Mouse (Mus musculus): ENCODE measurements around the gene Tdrd7.

Gene Tdrd7

DNA sequence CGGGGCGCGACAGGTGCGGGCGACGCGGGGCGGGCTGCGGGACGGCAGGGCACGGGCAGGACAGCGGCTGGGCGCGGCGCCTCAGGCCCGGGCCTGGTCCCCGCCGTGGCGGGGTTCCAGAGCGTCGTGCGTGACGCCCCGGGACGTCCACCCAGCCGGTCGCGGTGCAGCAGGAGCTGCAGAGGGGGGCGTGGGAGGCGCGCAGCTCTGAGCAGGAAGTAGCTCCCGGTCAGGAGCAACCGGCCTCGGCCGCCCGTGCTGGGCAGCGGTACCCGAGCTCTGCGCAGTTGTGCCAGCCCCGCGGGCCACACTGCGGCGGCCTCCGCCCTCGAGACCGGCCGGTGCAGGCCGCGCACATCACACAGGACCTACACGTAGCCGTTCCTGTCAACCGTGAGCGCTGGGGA, 7.3 kb downstream of the Tdrd7 start:
- DNase-seq (ENCODE audit: low read depth, low spot score), result no peak

DNA sequence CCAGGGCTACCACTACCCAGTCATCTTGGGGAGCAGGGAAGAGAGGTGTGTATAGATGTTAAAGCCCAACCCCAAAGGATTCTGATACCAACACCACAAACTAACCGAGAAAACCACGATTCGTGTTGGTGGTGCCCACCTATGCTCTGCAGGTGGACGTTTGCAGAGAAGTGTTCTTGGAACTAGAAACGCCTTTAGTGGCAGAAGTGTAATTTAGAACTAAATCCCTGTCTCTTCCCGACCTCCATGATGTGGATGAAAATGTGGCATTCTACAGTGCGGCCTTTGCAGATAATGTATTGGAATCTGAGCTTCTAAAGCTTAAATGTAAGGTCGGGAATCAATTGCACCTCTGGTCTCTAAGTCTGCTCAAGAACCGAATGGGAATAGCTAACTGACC, 7.8 kb downstream of the Tdrd7 start:
- DNase-seq (ENCODE audit: low read depth, low spot score), result no peak

DNA sequence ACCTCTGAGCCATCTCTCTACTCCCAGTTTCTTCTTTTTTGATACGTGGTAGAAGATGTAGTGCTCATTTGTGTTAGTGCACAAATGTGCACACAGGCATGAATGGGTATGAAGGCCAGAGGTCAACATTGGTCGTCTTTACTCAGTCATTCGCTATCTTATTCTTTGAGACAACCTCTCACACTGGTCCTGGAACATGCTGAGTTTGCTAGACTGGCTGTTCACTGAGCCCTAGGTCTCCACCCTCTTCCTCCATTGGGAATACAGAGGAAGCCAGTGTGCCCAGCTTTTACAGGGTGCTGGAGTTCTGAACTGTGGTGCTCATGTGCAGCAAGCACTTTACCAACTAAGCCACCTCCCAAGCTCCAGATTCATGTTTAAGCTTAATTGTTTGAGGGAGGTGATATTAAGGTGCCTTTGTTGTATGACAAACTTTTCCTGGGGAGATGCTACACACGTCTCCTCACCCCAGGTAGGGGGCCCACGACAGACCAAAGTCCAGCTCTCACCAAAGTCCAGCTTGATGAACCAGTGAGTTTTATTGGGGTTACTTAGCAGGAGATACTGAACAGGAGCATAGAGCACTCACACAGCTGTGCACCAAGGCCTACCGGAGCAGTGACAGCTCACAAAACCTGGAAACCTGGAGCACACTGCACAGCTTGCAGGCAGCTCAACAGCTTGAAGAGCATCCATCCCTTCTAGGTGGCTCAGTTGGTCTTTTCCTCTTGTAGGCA, 12.0 kb downstream of the Tdrd7 start:
- no peak for DNase-seq (ENCODE audit: low read depth, low spot score)

DNA sequence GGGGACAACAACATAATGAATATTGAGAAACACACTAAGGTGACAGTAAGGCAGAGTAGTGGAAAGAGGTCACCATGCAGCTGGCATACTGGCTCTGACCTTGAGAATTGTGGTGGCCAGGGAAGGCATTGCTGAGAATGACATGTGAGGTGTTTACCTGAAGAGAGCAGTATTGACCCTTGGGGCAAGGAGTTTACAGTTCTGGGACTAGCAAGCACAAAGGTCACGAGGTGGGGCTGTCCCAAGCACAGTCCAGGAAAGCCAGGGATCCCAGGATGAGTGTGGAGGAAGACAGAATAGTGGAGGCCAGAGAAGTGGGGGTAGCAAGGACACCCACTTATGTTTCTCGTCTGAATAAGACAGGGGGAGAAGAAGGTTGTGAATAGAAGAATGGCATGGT, 14.8 kb downstream of the Tdrd7 start:
- DNase-seq (ENCODE audit: low read depth, low spot score), result no peak

DNA sequence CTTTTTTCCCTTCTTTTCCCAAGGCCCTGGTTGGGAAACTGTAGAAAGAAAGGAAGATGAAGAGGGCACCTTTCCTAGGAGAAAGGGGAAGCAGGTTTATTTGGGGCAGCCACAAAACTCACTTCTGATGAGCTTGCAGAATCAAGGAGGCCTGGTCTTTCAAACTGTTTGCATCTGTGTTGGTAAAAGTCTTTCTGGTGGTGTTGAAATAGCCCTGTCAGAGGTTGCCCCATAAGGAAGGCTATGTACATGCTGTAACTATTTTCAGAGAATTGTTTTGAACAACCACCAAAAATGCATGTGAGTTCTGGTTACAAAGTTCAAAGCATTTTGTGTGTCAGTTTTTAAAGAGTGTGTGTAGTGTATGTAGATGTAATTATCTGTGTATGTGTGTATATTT, 15.9 kb downstream of the Tdrd7 start:
- no peak for DNase-seq (ENCODE audit: low read depth, low spot score)

DNA sequence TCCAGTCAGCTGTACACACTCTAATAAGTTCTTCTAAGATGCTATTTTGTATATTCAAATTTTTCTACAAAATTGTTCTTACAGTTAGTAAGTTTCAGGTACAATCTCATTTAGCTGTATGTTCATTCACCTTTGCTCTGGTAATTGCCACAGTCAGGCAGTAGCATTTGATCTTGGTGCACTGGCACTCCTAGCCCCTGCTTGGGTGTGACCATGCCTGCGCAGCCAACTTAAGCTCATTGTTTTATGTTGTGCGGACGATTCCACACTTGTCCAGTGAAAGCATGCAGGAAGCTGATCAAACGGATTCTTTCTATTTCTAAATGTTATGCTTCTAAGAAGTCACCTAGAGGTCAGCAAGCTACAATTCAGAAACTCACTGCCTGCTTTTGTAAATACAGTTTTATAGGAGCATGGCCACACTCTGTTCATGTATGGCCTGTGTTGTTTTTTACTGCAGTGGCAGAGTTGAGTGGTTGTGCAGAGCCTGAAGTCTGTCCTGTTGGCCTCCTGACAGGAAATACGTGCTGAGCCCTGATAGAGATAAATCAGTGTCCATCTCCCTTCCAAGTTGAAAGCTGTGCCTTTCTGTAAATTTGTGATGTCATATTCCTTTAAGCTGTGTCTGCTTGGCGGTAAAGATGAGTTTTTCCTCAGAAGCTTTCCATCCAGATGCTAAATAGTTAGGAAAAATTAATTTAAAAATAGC, 25.4 kb downstream of the Tdrd7 start:
- no peak for DNase-seq (ENCODE audit: low read depth, low spot score)

DNA sequence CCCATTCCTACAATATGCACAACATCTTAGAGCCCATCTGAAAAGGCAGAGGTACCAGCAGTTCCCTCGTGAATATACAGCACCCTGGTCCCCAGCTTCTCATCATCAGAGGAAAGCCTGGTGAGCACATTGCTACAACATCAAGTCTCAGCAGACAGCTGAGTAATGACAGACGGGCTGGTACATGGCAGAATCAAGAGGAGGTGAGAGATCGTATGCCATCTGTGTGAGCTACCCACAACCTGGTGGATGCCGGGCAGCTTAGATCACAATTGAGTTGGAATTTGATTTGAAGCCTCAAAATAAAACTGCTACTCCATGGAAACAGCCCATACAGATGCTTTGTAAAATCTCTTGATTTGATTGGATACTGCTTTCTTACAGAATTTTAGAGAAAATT, 33.4 kb downstream of the Tdrd7 start:
- no peak for DNase-seq (ENCODE audit: low read depth, low spot score)

DNA sequence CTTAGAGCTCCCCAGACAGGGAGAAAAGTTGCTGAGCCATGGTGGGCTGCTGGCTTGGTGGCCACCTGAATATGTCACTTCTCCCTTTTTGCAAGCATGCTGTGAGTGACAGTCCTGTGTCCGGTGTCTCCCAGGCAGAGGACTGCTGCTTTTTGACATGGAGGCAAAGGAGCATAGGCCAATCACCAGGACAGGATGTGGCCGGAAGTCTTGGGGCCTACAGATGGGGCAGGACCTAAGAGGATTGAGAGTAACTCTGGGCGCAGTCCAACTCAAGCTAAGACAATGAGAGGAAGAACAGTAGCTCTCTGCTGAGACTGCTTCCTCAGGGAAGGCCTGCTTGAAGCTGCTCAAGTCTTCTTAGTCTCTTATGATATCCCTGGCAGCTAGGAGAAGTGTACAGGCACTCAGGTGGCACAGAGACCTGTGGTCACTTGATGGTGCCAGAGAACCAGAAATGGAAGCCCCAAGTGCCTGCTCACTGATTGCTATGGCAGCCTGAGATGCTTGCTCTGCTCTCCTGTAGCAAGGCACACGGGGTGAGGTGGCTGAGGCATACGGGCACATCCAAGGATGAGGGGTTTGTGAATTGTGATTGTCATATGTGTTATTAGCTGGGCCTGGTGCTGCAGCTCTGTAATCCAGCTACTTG, 43.1 kb downstream of the Tdrd7 start:
- no peak for DNase-seq (ENCODE audit: low read depth, low spot score)

DNA sequence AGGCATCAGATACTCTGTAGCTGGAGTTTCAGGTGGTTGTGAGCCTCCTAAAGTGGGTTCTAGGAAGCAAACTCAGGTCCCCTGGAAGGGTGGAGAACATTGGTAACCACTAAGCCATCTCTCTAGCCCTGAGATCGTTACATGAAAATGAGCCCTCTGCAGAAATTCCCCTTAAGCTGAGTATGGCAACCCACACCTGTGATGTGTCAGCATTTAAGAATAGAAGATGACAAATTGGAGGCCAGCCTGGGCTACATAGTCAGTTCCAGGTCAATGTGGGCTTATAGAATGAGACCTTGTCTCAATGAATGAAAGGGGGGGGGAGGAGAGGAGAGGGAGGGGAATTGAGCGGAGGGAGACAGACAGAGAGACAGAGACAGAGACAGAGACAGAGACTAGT, 46.6 kb downstream of the Tdrd7 start:
- no peak for DNase-seq (ENCODE audit: low read depth, low spot score)

DNA sequence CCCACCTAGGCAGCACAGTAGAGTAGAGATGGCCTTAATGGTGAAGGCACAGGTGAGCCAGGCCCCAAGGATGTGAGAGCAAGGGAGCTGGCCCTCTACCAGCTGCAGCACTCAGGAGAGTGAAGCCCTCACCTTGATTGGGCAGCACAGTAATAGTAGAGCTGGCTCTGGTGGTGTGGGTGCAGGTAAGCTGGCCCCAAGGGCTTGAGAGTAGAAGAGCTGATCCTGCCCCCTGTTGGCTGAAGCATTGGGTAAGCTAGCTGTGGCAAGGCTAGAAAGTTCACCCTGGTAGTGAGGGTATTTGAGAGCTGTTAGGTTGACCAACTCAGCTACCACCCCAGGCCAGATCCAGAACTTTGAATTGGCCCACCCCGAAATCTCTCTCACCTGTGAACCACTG, 50.5 kb downstream of the Tdrd7 start:
- DNase-seq (ENCODE audit: low read depth, low spot score), result no peak

DNA sequence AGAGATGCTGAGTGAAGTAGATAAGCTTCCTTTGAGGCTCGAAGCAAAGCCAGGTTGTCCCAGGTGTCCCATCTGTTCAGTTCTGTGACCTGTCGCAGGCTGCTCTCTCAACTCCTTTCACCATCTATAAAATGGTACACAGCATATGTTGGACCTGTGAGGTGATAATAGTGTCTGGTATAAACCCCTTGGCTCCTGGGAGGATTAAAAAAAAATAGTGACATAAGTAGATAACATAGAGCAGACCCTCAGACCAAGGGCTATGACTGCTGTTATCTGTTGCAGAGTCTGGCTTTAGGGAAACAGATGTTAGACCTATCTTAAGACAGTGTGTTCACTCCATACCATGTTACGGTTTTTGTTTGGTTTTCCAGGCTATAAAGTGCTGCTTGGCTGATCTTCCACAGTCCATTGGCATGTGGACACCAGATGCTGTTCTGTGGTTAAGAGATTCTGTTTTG, 57.9 kb downstream of the Tdrd7 start:
- no peak for DNase-seq (ENCODE audit: low read depth, low spot score)

DNA sequence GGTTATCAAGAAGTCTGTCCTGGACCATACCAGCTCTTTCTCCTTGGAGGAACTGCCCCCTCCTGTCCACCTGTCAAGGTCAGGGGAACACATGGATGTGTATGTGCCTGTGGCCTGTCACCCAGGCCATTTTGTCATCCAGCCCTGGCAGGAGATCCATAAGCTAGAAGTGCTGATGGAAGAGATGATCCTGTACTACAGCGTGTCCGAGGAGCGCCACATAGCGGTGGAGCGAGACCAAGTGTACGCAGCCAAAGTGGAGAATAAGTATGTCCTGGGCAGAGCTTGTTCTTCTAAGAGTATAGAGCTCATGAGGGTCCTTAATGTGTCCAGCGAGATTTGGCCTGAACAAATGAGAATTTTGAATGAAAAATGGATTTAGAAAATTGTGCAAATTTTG, 60.8 kb downstream of the Tdrd7 start:
- no peak for DNase-seq (ENCODE audit: low read depth, low spot score)

DNA sequence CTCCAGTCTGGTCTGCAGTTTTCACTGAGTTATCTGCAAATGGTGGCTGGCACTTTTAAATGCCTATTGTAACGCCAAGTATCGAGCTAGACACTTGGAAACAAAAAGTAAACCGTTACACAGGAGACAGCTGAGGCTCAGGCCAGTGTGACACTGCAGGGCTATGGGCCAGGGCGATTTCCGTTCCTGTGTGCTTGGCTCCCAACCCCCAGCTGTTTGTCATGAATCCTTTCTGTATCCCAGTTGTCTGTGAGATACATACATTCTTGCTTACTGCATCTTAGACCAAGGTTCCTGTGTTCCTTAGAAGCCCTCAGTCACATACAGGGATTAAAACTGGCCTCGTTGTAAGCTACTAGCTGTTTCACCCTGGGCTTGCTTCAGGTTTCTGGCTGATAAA, 63.1 kb downstream of the Tdrd7 start:
- DNase-seq (ENCODE audit: low read depth, low spot score), result no peak

DNA sequence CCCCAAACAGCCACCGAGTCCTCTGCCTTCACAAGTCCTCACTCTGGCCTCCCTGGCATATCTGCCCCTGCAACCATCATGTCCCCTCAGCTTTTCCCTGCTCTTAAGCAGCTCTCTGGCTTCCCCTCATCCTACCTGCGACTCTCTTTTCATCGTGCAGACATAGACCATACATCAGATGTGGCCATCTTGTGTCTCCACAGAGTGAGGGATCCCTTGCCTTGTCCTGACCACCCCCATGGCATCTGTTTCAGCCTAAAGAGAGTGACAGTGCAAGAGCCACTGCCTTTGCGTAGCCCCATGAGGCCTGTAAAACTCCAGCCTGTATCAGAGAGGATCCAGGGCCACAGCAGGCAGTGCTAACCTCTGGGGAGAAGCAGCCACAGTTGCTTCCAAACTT, 63.6 kb downstream of the Tdrd7 start:
- no peak for DNase-seq (ENCODE audit: low read depth, low spot score)

DNA sequence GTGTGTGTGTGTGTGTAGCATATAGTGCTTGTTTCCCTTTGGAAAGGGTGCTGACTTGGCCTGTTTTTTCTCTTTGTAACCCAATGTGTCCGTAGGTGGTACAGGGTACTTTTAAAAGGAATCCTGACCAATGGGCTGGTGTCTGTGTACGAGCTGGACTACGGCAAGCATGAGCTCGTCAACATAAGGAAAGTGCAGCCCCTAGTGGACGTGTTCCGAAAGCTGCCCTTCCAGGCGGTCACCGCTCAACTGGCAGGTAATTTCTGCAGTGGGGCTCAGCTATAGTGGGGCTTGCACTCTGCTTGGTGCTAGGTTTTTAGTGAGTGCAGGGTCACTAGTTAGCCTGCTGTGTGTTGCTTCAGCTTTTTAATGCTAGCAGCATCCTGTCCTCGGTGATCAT, 64.4 kb downstream of the Tdrd7 start:
- DNase-seq (ENCODE audit: low read depth, low spot score), result no peak

DNA sequence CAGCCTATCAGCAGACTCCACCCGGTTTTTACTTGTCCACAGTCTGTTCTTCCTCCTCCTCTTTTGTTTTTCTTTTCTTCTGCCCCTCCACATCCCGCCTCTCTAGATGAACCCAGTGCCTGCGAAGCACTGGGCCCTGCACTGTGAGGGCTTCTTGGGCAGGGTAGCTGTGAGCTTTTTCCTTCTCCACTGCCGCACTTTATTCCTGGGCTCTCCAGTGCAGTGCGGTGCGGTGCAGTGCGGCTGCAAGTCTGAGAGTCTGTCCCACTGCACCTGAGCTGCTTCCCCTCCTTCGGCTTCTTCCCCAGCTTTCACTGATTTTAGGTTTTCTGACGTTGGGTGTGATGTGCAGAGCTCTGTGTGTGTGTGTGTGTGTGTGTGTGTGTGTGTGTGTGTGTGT, 67.3 kb downstream of the Tdrd7 start:
- no peak for DNase-seq (ENCODE audit: low read depth, low spot score)

DNA sequence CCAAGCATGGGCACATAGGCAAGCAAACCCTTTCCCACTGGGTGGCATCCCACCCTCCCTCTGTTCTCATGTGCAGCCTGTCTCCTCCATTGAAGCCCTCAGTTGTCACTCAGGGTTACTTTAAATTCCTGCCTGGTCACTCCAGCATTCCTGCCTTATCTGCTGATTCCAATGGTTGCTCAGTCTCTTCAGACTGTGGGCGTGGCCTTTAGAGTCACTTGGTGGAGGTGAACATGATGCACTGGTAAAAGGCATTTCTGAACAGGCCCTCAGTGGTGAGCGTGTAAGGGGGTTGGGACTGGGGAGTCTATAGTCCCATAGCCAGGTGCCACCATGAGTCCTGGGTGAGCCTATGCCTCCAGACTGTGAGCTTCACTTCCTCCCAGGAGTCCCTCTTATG, 68.1 kb downstream of the Tdrd7 start:
- DNase-seq (ENCODE audit: low read depth, low spot score), result no peak

DNA sequence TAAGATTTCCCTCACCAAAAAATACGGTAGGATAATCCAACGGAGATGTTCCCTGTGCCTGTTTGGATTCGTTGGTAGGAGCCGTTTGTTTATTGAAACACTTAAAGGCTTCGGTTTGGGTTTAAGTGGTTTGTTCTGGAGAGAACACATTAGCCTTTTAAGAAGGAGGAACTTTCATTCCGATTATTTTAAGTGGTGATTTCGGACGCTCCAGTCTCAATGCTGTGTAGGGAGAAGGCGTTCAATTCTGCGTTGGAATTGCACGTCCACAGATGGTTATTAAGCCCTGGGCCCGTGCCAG, 73.4 kb downstream of the Tdrd7 start:
- DNase-seq (ENCODE audit: low read depth, low spot score), result no peak

DNA sequence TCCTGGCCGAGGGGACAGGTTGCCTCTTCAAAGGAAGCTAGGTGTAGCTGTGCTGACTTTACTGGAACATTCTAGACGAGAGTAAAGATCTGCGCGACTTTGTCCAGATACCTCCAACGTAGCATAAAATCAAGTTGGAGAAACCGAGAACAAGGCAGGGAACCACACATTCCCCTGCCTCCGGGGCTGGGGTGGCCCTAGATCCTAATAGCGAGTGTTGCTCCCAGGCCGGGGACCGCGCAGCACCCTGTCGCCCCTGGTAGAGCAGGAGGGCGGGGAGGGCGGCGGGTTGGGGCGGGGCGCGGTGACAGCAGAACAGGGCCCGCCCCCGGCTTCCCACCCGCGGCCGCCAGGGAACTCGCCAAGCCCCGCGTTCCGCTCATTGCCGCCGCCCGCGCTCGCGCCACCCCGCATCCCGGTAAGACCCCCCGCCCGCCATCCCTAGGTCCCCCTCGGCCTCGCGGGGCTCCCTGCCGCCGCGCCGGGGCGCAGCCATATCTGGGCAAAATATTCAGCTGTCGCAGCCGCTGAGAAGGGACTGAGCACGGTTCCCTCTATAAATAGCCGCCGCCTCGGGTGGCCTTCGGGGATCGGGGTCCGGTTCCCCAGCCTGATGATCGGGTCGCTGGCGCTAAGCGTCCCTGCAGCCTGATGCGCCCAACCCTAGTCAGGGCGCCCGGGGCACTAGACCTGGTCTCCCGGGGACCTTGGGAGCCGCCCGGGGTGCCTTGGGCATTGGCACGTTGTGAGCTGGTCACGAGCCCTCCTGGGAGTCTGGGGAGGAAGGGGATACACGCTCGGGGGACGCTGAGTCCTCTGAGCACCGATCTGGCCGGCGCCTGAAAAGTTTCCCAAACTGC, 74.0 kb downstream of the Tdrd7 start, which contains the start of gene Tmod1:
Tmod1 (plus strand) TSS at position 44 of the 860 bp plus-strand sequence.
- no peak for DNase-seq (ENCODE audit: low read depth, low spot score)

DNA sequence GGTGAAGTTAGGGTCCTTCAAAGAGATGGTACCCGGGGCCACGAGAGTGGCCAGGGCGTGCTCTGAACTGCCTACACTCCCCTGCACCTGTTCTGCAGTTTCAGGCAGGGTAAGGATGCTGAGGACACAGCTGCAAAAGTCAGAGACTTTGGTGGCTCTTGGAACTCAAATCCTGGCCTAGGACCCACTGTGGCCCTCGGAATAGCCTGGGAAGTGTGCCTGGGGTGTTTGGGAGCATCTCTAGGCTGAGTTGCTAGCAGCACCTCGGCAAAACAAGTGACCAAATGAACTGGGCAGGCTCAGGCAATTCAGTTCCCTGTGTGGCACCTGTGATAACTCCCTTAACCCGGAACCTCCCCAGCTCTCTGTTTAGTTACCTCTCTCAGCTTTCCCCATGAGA, 74.8 kb downstream of the Tdrd7 start:
- no peak for DNase-seq (ENCODE audit: low read depth, low spot score)

DNA sequence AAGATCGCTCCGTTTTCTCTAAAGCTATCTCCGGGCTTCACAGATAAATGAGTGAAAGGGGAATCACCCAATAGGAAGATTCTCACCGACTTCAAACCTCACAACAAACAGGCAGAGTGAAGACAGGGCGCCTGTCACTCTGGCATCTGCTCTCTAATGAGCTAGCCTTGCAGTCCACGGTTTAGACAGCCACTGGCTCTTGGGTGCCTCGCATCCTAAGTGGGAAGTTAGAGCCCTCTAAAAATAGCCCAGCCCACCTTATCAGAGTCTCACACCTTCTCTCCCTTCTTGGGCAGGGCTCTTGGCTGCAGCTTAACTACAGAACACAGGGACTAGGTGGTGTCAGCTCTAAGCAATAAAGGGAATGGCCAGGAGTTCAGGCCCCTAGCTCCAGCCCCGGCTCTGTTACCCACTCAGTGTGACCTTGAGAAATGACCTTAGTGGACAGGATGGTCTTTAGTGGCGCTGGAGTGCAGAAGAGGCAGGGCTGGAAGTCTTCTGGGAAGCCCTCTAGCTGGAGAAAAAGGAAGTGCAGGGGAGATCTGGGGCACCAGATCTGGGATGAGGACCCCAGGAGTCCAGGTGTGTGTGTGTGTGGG, 75.6 kb downstream of the Tdrd7 start:
- DNase-seq (ENCODE audit: low read depth, low spot score), result no peak
